Mouse (Mus musculus) CH12.LX (cell line): ENCODE measurements at regions not wholly inside any gene's neighbourhood (a gene's known extent, or its start where the extent isn't known, plus 50 kb on each side); places are given as distances from the start of the nearest gene placed in this dataset.

Experiments used
- CTCF ChIP-seq, 2 experiments: IDR thresholded peaks in 1 of 2; conservative IDR thresholded peaks in 1 of 2; 2 replicates each; pipeline ENCODE4 v1.5.1; 2011 to 2012; ENCODE audit warnings: low read depth in 2 of 2, low read length in 2 of 2, improper control_type of control experiment in 1 of 2, inconsistent platforms in 1 of 2, mild to moderate bottlenecking in 1 of 2, moderate library complexity in 1 of 2
- EP300 ChIP-seq: IDR thresholded peaks from 2 replicates; pipeline ENCODE4 v1.6.1; 2011; ENCODE audit warnings: low read length, improper control_type of control experiment
- MAX ChIP-seq: IDR thresholded peaks from 2 replicates; pipeline ENCODE4 v1.6.1; 2011; ENCODE audit warnings: low read length, improper control_type of control experiment
- MXI1 ChIP-seq: IDR thresholded peaks from 2 replicates; pipeline ENCODE4 v1.6.1; 2011; ENCODE audit warnings: mild to moderate bottlenecking, low read depth, low read length, improper control_type of control experiment
- POLR2A ChIP-seq: IDR thresholded peaks from 2 replicates; pipeline ENCODE4 v1.6.1; 2011; ENCODE audit warnings: low read depth, mild to moderate bottlenecking, improper control_type of control experiment, low read length
- TBP ChIP-seq: conservative IDR thresholded peaks from 2 replicates; pipeline ENCODE4 v1.6.1; 2011; ENCODE audit warnings: low read depth, low read length, improper control_type of control experiment
- USF2 ChIP-seq: conservative IDR thresholded peaks from 2 replicates; pipeline ENCODE4 v1.6.1; 2011; ENCODE audit warnings: low read depth, low read length, improper control_type of control experiment
- ZC3H11A ChIP-seq: IDR thresholded peaks from 2 replicates; pipeline ENCODE4 v1.6.1; 2012; ENCODE audit warnings: low read depth, mild to moderate bottlenecking, inconsistent platforms, low read length, improper control_type of control experiment

DNA sequence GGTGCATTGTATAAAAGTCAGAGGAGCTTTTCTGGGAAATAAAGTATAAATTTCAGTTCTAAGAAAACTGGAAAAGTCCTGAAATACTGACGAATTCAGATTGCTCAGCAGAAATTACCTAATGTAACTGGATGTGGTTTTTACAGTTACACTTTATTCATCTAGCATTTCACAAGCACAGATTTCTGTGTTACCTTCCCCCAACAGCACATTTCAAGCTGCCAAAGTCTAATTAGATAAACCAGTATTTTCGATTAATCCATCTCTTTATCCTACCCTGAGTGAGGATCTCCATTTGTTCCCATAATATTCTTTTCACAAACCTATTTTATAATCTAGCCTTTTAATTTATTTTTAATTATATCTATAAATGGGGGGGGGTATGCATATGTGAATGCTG, 179.4 kb downstream of the Klf6 start:
- no peak for TF ChIP-seq USF2
- no peak for TF ChIP-seq MAX
- TF ChIP-seq POLR2A: no peak
- no peak for TF ChIP-seq CTCF (conservative IDR thresholded peaks at IDR 0.05 in 1 of 2, IDR thresholded peaks at IDR 0.05 in 1 of 2; ENCODE audit: low read depth in 2 of 2, low read length in 2 of 2)
- TF ChIP-seq MXI1: no peak
- TF ChIP-seq EP300: no peak
- no peak for TF ChIP-seq ZC3H11A
- TF ChIP-seq TBP: no peak
